Mouse (Mus musculus) erythroblast, embryonic 14.5 days (primary cell): ENCODE data around the gene Isl1.

Experiments
- GATA1 ChIP-seq: IDR thresholded peaks from 2 replicates; pipeline ENCODE4 v1.6.1; 2012; ENCODE audit warnings: low read length, inconsistent platforms, mixed read lengths
- TAL1 ChIP-seq: IDR thresholded peaks from 3 replicates; pipeline ENCODE4 v1.6.1; 2012; ENCODE audit warnings: low read length, inconsistent platforms, mixed read lengths

DNA sequence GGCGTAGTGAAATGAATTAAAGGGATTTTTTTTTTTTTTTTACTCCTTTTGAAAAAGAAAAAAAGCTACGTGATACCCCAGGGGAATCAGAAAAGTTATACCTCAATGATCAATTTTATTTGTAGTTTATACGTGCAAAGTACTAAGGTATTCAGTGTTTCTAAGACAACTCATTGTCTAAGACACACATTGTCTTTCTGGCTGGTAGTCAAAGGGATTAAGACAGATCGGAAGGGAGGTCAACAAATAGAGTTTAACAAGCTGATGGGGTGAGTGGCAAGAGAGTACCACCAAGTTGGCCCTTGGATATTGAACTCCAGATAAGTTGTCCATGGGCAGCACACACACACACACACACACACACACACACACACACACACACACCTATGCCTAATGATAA is 14.1 kb downstream of the Isl1 start:
- TF ChIP-seq GATA1 (no peak), TAL1 (no peak)
